Mouse (Mus musculus): ENCODE data around the gene Mtx3. TPM values are rescaled to one million over a fixed set of nuclear protein-coding genes. Genes with fewer than 3 reads are reported as not detected.

Gene Mtx3
- polyA plus RNA-seq (2012; rRNA removed) = 24.7 and 24.9 TPM in 2 replicates

GRCm38 (mm10) chr13:92844586-92845221, at the start of gene Mtx3:
Mtx3 (plus strand) TSS chr13:92844760.

Other genes with a start within 250 kb of the Mtx3 start
- gene Serinc5, start 233.7 kb upstream of the Mtx3 start, polyA plus RNA-seq (2012; rRNA removed) = 33.1 and 33.3 TPM in 2 replicates
- gene Thbs4, start 49.9 kb upstream of the Mtx3 start, polyA plus RNA-seq (2012; rRNA removed) = 0.62 and 4.5 TPM in 2 replicates